Mouse (Mus musculus): ENCODE data around the gene Umps. TPM values are rescaled to one million over a fixed set of nuclear protein-coding genes. Genes with fewer than 3 reads are reported as not detected.

Gene Umps
- total and polyA plus RNA-seq, 3 experiments = 115 to 173 (median 161) TPM

DNA sequence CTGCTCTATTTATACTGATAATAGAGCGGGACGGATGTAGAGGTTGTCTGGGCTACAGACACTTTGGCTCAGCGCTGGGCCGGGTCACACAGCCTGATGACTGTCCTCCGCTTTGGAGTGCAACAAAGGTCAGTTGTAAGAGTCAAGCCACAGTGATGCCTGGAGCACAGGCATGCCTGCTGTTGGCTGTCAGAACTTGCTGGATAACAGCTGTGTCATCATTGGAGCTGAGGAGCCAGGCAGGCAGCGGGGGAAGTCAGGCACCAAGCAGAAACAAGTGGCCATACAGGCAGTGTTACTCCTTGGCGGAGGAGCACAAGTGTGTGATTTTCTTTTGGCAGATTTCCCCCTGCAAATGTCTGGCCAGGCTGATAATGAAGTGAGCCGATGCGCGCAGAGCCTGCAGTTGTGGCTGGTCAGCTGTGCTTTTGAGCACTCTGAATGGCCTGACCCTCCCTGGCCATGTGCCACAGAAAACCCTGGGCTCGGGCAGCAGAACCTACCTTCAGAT is 25.5 kb downstream of the Umps start:
- no peaks in the 10 kb centered on the region for H3K79me2 ChIP-seq (replicated peaks; ENCODE audit: control insufficient read depth, extremely low read depth, insufficient read depth, poor library complexity, severe bottlenecking)
- H3K4me2 ChIP-seq (ENCODE audit: insufficient read depth, low read depth, poor library complexity, severe bottlenecking) = no peak overlapping the region
- DNase-seq (ENCODE audit: extremely low read depth) = no peak
- H3K9me3 ChIP-seq (replicated peaks; ENCODE audit: low read length) = no peaks in the 10 kb centered on the region
- H3K4me3 ChIP-seq (replicated peaks in 1 of 3; ENCODE audit: low read depth in 2 of 3, low read length in 2 of 3, poor library complexity in 1 of 3) = no peak overlapping the region
- TF ChIP-seq JUND (conservative IDR thresholded peaks at IDR 0.05; ENCODE audit: low read depth, low read length) = no peak
- TF ChIP-seq MYC (IDR thresholded peaks at IDR 0.05; ENCODE audit: low read depth, low read length) = no peak
- no peak for TF ChIP-seq ZC3H11A (IDR thresholded peaks at IDR 0.05; ENCODE audit: low read depth, low read length)
- no peak for TF ChIP-seq MAFK (IDR thresholded peaks at IDR 0.05; ENCODE audit: insufficient replicate concordance, low read length)
- TF ChIP-seq ETS1 (conservative IDR thresholded peaks at IDR 0.05; ENCODE audit: low read depth, low read length) = no peak
- no peak for TF ChIP-seq IRF4 (IDR thresholded peaks at IDR 0.05; ENCODE audit: low read depth, low read length)
- H3K36me3 ChIP-seq (replicated peaks in 1 of 2; ENCODE audit: control insufficient read depth in 1 of 2, insufficient read depth in 1 of 2, low read length in 1 of 2) = no peaks in the 10 kb centered on the region
- in situ Hi-C loops (cut with MboI; ENCODE audit: low pct_ligation_motif_present, low pct_unique_long_range_greater_than_20kb, low sequenced_read_pairs) (no loop called here), dilution Hi-C loops (cut with MboI; ENCODE audit: extremely low pct_ligation_motif_present, extremely low pct_unique_long_range_greater_than_20kb, low sequenced_read_pairs) (no loop called here)
- H3K27ac ChIP-seq (ENCODE audit: insufficient read depth, low read depth) = no peak overlapping the region
- H3K27me3 ChIP-seq (replicated peaks) = peaks cover 3% of the 10 kb centered on the region
- no peaks in the 10 kb centered on the region for H3K4me1 ChIP-seq (ENCODE audit: control insufficient read depth in 1 of 2, insufficient read depth in 2 of 2)
- H3K9ac ChIP-seq (ENCODE audit: insufficient read depth, low read depth) = no peak overlapping the region

DNA sequence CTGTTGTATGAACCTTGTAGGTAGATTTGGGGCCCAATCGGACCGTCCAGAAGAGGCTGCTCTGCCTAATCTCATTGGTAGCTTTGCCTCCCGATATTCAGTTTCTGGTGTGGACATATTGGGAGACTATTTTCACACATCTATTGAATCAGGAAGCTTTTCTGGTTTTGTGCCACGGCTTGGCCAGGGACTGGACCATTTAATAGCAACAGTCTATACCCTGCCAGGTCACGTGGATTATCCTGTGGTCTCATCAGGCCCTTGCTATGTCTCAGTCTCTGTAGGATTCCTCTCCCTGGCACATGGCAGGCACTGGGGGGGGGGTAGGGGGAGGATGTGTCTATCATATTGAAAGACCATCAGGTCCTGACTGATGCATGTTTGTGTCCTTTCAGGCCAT is 26.7 kb downstream of the Umps start:
- dilution Hi-C loops (cut with MboI; ENCODE audit: extremely low pct_ligation_motif_present, extremely low pct_unique_long_range_greater_than_20kb, low sequenced_read_pairs) = no loop called here

GRCm38 (mm10) chr16:33939636-33940035 is 27.2 kb downstream of the Umps start:
- Histone ChIP-seq H3K9ac (ENCODE audit: insufficient read depth, low read depth) (no peak overlapping the region), H3K27ac (ENCODE audit: insufficient read depth, low read depth) (no peak overlapping the region), H3K79me2 (replicated peaks; ENCODE audit: control insufficient read depth, extremely low read depth, insufficient read depth, poor library complexity, severe bottlenecking) (no peaks in the 10 kb centered on the region), H3K27me3 (replicated peaks) (peaks cover 3% of the 10 kb centered on the region), H3K36me3 (replicated peaks in 1 of 2; ENCODE audit: control insufficient read depth in 1 of 2, insufficient read depth in 1 of 2, low read length in 1 of 2) (no peaks in the 10 kb centered on the region), H3K4me2 (ENCODE audit: insufficient read depth, low read depth, poor library complexity, severe bottlenecking) (no peak overlapping the region), H3K4me1 (ENCODE audit: control insufficient read depth in 1 of 2, insufficient read depth in 2 of 2) (no peaks in the 10 kb centered on the region), H3K9me3 (replicated peaks; ENCODE audit: low read length) (peaks cover under 1% of the 10 kb centered on the region), H3K4me3 (replicated peaks in 1 of 3; ENCODE audit: low read depth in 2 of 3, low read length in 2 of 3, poor library complexity in 1 of 3) (no peak overlapping the region)
- TF ChIP-seq MAFK (IDR thresholded peaks at IDR 0.05; ENCODE audit: insufficient replicate concordance, low read length) (no peak), MAZ (IDR thresholded peaks at IDR 0.05; ENCODE audit: low read depth, low read length) (no peak), JUND (conservative IDR thresholded peaks at IDR 0.05; ENCODE audit: low read depth, low read length) (no peak), POLR2A (IDR thresholded peaks at IDR 0.05; ENCODE audit: low read depth, low read length) (no peak), RCOR1 (conservative IDR thresholded peaks at IDR 0.05; ENCODE audit: low read depth, low read length) (no peak)
- DNase-seq (ENCODE audit: extremely low read depth) = no peak
- in situ Hi-C loops (cut with MboI; ENCODE audit: low pct_ligation_motif_present, low pct_unique_long_range_greater_than_20kb, low sequenced_read_pairs) (no loop called here), dilution Hi-C loops (cut with MboI; ENCODE audit: extremely low pct_ligation_motif_present, extremely low pct_unique_long_range_greater_than_20kb, low sequenced_read_pairs) (no loop called here)

More for the DNA sequence above, 26.7 kb downstream of the Umps start:
- Histone ChIP-seq H3K27me3 (replicated peaks) (peaks cover 3% of the 10 kb centered on the region), H3K9me3 (replicated peaks; ENCODE audit: low read length) (no peaks in the 10 kb centered on the region), H3K4me2 (ENCODE audit: insufficient read depth, low read depth, poor library complexity, severe bottlenecking) (no peak overlapping the region), H3K27ac (ENCODE audit: insufficient read depth, low read depth) (no peak overlapping the region), H3K4me1 (ENCODE audit: control insufficient read depth in 1 of 2, insufficient read depth in 2 of 2) (no peaks in the 10 kb centered on the region), H3K79me2 (replicated peaks; ENCODE audit: control insufficient read depth, extremely low read depth, insufficient read depth, poor library complexity, severe bottlenecking) (no peaks in the 10 kb centered on the region), H3K36me3 (replicated peaks in 1 of 2; ENCODE audit: control insufficient read depth in 1 of 2, insufficient read depth in 1 of 2, low read length in 1 of 2) (no peaks in the 10 kb centered on the region), H3K4me3 (replicated peaks in 1 of 3; ENCODE audit: low read depth in 2 of 3, low read length in 2 of 3, poor library complexity in 1 of 3) (no peak overlapping the region), H3K9ac (ENCODE audit: insufficient read depth, low read depth) (no peak overlapping the region)
- TF ChIP-seq MAX (IDR thresholded peaks at IDR 0.05; ENCODE audit: low read length) = no peak
- TF ChIP-seq ETS1 (conservative IDR thresholded peaks at IDR 0.05; ENCODE audit: low read depth, low read length) = no peak
- no peak for TF ChIP-seq POLR2A (IDR thresholded peaks at IDR 0.05; ENCODE audit: low read depth, low read length)
- no peak for TF ChIP-seq NELFE (IDR thresholded peaks at IDR 0.05; ENCODE audit: low read depth, low read length)
- TF ChIP-seq SMC3 (IDR thresholded peaks at IDR 0.05; ENCODE audit: low read depth, low read length) = no peak
- no peak for TF ChIP-seq BHLHE40 (IDR thresholded peaks at IDR 0.05; ENCODE audit: low read depth, low read length)
- TF ChIP-seq ZMIZ1 (IDR thresholded peaks at IDR 0.05; ENCODE audit: low read depth, low read length) = no peak
- no peak for TF ChIP-seq PAX5 (IDR thresholded peaks at IDR 0.05; ENCODE audit: low read length)
- in situ Hi-C loops (cut with MboI; ENCODE audit: low pct_ligation_motif_present, low pct_unique_long_range_greater_than_20kb, low sequenced_read_pairs) = no loop called here
- no peak for DNase-seq (ENCODE audit: extremely low read depth)
